Mouse (Mus musculus) erythroblast, adult 5-6 weeks (primary cell): Measurements from ENCODE around the gene Stk32c. TPM values are rescaled to one million over a fixed set of nuclear protein-coding genes. Genes with fewer than 3 reads are reported as not detected.

Source experiments
- ATAC-seq: replicated peaks from 2 replicates; pipeline ENCODE4 v1.8.0; 2016; ENCODE audit warnings: moderate number of reproducible peaks, mild to moderate bottlenecking, moderate TSS enrichment, inconsistent platforms; ENCODE audit not compliant: poor library complexity, low FRiP score, severe bottlenecking
- total RNA-seq, 2 experiments: library from RNA; stranded (forward) in 1 of 2; stranded (reverse) in 1 of 2; fragments of 150-400 nt in 1 of 2; fragments of 200-764, 138-1000 nt in 1 of 2; gene quantifications; 2 replicates each; pipeline versions ENCODE4 v1.2.3 to v1.2.4; 2015 to 2017; ENCODE audit warnings: low replicate concordance in 2 of 2

Stk32c gene
- total RNA-seq, 2 experiments from 2014 or later, result not detected

DNA sequence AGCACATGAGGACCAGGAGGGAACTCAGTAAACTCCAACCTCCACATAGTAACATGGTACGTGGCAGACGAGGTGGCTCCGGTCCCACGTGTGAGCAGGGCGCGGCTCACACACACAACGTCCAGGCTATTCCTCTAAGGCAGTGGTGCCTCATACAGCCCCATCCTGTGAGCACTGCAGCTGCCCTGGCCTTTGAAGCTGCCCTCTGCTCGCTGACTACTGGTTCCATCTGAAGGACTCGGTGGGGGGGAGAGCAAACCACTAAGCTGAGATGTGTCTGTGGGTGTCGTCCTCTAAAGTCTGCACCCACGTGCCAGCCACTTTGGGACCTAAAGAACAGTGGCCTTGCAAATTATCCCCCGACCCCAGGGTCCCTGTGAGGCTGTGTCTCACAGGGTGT lies 17.1 kb upstream of the Stk32c start:
- no peak for ATAC-seq

DNA sequence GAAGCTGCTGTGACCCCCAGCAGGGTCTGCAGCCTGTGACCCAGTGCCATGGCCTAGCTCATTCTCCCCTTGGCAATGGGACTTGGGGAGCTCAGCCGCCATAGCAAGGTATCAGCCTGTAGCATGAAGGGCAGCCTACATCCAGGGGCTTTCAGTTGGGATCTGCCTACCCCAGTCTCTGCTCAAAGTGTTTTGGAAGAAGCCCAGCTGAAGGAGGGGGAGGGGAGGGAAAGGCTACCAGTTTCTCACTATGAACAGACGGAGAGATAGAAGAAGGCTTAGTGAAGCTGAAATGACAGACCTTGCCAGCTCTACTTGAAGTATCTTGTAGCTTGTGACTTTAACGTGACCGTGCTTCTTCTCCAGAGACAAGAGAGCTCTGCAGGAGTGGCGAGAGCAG lies 16.7 kb upstream of the Stk32c start:
- ATAC-seq, result no peak

DNA sequence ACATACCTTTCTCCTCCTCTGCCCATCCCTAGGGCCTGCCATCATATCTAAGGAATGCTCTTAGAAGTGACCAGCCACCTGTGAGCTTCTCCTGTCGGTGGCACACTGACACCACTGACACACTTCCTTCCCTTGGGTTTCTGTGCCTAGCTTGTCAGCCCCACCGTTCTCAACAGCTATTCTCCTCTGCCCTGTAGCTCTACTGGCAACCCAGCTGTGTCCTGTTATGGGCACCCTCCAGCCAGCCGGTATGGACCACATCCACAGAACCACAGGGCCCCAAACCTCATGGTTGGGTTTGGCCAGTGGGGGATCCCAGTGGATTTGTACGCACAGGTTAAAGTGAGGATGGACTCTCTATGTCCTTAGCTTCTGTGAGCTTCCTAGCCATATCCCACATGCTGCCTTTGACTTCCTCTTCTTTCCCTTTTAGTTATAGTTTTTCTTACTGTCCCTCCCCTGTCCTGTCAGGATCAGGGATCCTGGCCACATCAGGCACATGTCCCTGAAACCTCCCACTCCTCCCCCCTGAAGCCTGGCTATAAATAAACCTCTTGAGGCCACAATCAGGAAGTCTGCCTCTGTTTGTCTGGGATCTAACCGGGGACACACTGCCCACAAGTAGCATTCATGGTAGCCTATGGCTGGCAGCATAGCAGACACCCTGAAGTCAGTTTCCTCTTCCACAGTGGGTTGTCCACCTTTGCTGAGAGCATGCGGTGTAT lies 15.5 kb upstream of the Stk32c start:
- no peak for ATAC-seq

DNA sequence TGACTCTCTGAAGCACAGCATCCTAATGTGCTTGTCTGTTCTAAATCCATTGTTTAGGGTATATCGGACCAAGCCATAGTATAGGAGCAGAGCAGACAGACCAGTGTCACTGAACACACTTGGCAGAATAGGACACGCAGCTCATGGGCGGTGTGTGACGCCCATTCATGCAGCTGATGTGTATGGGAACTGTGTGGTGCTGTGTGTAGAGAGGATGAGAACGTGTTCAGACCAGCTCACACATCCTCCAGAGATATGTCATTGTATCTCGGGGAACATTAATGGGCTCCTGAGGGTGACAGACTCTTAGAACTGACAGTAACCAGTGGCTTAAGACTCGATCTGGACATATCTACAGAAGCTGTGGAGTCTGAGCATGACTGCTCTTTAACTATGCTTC lies 13.3 kb upstream of the Stk32c start:
- no peak for ATAC-seq

- no peak for ATAC-seq
Measured at GRCm38 (mm10) chr7:139224725-139225124, 11.6 kb upstream of the Stk32c start.

GRCm38 (mm10) chr7:139224070-139224469 lies 11.0 kb upstream of the Stk32c start:
- ATAC-seq, result no peak

- no peak for ATAC-seq
Measured at GRCm38 (mm10) chr7:139222341-139222740, 9.2 kb upstream of the Stk32c start.

DNA sequence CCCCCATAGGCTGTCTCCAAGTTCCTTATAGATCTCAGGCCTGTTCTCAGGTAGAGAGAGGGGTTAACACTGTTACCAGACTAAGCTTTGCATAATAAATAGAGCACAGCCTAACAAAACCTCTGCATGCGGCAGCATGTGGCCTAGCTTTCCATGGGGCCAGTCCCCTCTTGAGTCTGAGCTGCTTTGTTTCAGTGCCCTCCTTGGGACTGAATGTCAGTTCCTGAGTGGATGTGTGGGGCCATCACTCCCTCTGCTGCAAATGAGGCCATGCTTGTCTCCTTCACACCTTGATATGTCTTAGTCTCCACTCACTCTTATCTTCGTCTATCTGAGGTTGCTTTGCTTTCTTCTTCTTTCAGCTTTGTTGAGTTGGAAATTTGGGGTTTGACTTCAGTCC lies 8.7 kb upstream of the Stk32c start:
- ATAC-seq, result no peak

- no peak for ATAC-seq
Measured at GRCm38 (mm10) chr7:139221072-139221471, 8.0 kb upstream of the Stk32c start.

DNA sequence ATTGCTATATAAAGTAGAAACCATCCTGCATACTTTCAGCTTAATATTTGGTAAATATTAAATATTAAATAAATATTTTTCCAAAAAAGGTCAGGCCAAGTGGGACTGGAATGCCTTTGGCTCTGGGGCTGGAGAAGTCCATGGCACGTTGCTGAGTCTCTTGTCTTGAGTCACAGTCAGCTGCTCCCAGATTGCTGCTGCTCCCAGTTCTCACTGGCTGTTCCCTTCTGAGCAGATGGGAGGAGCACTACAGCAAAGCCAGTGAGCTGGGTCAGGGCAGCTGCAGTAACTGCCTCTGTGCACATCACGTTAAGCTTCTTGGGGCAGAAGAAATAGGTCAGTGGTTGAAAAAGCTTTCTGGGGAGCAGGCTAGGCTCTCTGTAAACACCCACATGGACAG lies 7.2 kb upstream of the Stk32c start:
- ATAC-seq, result no peak

GRCm38 (mm10) chr7:139219486-139219885 lies 6.4 kb upstream of the Stk32c start:
- ATAC-seq, result no peak

DNA sequence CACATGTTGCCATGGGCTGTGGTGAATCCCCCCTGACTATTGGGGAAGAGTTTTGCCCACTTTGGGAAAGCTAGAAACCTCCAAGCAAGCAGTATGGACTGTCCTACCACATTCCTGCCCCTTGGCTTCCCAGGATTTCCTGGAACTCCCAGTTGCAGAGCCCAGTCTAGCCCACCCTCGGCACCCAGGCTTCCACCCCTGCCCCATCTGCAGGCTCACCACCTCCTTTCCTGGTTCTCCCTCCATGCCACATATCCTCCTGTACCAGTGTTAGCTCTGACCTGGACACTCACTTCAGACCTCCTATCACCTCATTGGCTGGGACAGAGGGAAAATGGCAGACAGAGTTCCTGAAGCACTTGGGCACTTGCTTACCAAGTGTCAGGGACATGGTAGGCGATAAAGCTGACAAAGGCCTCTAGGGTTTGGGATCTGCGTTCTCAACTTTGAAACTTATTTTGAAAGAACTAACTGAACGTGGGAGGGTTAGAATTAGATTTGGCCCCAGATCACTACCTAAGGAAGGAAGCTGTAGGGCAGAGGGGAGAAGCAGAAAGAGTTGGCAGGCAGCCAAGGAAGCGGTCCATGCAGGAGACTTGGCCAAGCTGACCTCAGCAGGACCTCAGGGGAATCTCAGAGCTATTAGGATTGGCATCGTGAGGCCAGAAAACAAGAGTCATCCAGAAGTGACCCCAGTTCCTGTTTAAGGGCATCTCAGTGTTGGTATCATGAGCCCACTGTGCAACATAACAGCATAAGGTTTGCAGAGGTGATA lies 5.7 kb upstream of the Stk32c start:
- ATAC-seq, result no peak

- no peak for ATAC-seq
Measured at GRCm38 (mm10) chr7:139217046-139217445, 3.9 kb upstream of the Stk32c start.

GRCm38 (mm10) chr7:139216464-139216863 lies 3.4 kb upstream of the Stk32c start:
- no peak for ATAC-seq

GRCm38 (mm10) chr7:139215946-139216345 lies 2.8 kb upstream of the Stk32c start:
- ATAC-seq, result no peak

GRCm38 (mm10) chr7:139215516-139215915 lies 2.4 kb upstream of the Stk32c start:
- ATAC-seq, result no peak

GRCm38 (mm10) chr7:139214596-139215340 lies 1.7 kb upstream of the Stk32c start:
- no peak for ATAC-seq

DNA sequence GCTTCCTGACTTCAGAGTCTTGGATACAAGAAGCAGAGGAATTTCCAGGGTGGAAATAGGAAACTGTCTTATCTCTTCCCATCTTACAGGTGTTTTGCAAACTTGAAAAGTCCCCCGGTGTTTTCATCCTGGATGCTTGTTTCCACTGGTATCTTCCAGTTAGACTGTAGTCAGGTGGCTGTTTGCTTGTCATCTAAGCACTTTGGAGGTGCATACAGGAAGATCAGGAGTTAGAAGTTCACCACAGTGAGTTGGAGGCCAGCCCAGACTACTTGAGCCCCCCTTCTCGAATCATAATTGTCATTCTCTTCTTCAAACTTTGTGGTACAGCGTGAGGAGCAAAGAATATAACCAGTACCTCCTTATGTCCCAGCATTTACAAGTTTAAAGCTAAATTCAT lies 1.1 kb upstream of the Stk32c start:
- ATAC-seq, result no peak

DNA sequence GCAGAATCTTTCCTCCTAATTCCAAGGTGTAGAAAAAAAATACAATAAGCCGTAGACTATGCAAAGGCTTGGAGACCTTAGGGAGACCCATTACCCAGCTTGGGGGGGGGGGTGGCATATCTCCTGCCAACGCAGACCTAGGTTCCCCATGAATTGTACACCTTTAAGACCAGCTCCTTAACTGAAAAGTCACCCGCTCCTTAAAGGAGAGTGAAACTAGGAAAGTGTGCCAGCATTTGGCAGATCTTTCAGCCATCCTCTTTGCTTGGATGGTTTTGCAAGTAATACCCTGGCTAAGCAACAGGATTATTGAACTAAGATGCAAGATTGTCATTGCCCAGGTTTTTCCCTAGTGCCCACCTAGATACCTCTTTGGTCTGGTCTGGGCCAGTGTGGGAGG lies 644 bp upstream of the Stk32c start:
- no peak for ATAC-seq

GRCm38 (mm10) chr7:139211761-139212160 lies 1.3 kb downstream of the Stk32c start:
- no peak for ATAC-seq

DNA sequence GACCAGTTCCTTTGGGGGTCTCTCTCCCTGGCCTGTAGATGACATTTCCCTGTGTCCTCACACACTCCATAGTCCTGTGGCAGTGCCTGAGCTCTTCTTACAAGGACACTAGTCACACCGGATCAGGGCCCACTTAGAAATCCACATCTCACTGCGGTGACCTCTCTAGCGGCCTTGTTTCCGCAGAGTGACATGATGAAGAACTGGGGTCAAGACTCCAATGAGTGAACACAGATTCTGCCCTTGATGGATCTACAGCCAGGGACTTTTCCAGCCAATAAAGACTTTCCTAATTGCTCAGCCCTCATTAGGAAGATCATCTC lies 4.4 kb downstream of the Stk32c start:
- no peak for ATAC-seq
